Mouse (Mus musculus) retina, adult 2 months (tissue): ENCODE results near the gene Acmsd.
A peak's percentile ranks its signal among the peaks of the same experiment; 100 is the strongest.
"Not testable (repeated sequence)": the region's sequence is repeated elsewhere in the genome, so short reads cannot be mapped to it uniquely, and the experiment has no call there.

ENCODE experiments used
- DNase-seq: peaks from one replicate; pipeline ENCODE4 v3.0.0-alpha.2; 2012; ENCODE audit warnings: low read depth, low spot score

The Acmsd gene

GRCm38 (mm10) chr1:127729096-127729495, at the start of gene Acmsd:
Gene Acmsd (plus strand): TSS chr1:127729413.
- no peak for DNase-seq

GRCm38 (mm10) chr1:127679498-127680133, 49.6 kb upstream of the Acmsd start, which contains the start of gene Tmem163:
Gene Tmem163 (minus strand): TSS chr1:127679548.
- no peak for DNase-seq

DNA sequence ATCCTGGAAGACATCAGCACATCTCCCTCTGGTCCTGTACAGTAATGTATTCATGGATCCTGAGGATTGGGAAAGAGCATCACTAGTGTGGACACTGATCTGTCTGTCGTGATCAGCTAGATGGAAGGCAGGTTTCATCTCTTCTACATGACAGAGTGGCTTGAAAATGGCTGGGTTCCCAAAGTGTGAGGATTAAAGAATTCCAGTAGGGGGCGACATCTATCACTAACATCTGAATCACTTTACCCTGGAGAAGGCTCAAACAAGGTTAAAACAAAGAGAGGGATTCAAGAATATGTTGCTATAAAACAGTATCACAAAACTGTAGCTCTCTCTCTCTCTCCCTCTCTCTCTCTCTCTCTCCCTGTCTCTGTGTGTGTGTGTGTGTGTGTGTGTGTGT, 32.7 kb upstream of the Acmsd start:
- DNase-seq = no peak

- DNase-seq = no peak
Measured at GRCm38 (mm10) chr1:127702187-127702586, 27.0 kb upstream of the Acmsd start.

- no peak for DNase-seq
Measured at GRCm38 (mm10) chr1:127706269-127706668, 22.9 kb upstream of the Acmsd start.

DNA sequence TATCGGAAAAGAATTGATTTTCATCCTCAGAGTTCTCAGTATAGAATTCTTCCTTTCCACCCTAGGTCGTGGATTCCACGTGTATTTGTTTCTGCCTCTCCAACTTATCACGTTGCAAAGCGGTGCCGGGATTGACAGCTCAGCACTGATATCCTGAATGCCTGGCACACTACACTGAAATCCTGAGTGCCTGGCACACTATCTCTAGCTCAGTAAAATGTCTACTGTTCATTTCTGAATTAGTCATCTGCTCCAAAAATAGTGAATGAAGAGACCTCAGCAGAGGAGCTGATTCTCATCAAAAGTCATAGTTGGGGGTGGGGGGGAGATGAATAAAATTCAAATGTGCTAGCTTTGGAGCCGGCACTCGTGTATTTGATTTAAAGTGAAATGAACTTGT, 12.8 kb upstream of the Acmsd start:
- no peak for DNase-seq

- no peak for DNase-seq
Measured at GRCm38 (mm10) chr1:127718290-127718689, 10.9 kb upstream of the Acmsd start.

- no peak for DNase-seq
Measured at GRCm38 (mm10) chr1:127723596-127723995, 5.6 kb upstream of the Acmsd start.

DNA sequence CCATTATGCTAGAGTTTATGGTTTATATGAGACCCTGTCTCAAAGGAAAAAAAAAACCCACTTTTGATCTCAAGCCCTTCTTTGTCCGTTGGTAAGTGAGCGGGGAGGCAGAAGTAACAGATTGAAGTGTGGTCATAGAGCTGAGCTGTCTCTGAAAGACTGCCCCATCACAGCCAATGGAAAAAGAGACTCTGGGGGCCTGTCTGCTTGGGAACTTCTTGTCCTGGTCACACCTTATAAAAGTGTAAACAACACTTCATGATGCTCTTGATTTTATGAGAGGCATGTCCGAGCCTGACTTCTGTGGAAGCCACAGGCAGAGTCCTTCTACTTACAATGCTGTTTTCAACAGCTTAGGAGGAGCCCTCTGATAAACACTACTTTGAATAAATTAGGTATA, 1.9 kb downstream of the Acmsd start:
- DNase-seq = no peak

GRCm38 (mm10) chr1:127732435-127732834, 3.2 kb downstream of the Acmsd start:
- no peak for DNase-seq

- DNase-seq = no peak
Measured at GRCm38 (mm10) chr1:127732841-127733240, 3.6 kb downstream of the Acmsd start.

- DNase-seq = no peak
Measured at GRCm38 (mm10) chr1:127735356-127735755, 6.1 kb downstream of the Acmsd start.

- no peak for DNase-seq
Measured at GRCm38 (mm10) chr1:127750401-127751102, 21.3 kb downstream of the Acmsd start.

DNA sequence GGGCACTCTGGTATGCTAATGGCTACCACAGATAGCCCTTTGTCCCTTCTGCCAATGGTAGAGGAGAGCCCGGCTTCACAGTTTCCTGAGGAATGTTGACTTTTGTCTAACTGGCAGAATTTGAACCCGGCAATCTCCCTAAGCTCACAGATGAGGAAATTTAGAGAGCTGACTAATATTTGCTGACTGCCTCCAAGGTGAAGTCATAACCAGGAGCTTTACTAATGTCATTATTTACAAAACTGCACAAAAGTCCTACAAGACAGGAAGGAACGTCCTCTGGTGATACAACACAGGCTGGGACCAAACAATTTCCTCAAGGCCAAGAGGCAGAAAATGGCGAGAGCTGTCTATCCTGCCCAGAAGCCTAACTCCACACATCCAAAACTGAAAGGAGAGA, 26.6 kb downstream of the Acmsd start:
- no peak for DNase-seq

DNA sequence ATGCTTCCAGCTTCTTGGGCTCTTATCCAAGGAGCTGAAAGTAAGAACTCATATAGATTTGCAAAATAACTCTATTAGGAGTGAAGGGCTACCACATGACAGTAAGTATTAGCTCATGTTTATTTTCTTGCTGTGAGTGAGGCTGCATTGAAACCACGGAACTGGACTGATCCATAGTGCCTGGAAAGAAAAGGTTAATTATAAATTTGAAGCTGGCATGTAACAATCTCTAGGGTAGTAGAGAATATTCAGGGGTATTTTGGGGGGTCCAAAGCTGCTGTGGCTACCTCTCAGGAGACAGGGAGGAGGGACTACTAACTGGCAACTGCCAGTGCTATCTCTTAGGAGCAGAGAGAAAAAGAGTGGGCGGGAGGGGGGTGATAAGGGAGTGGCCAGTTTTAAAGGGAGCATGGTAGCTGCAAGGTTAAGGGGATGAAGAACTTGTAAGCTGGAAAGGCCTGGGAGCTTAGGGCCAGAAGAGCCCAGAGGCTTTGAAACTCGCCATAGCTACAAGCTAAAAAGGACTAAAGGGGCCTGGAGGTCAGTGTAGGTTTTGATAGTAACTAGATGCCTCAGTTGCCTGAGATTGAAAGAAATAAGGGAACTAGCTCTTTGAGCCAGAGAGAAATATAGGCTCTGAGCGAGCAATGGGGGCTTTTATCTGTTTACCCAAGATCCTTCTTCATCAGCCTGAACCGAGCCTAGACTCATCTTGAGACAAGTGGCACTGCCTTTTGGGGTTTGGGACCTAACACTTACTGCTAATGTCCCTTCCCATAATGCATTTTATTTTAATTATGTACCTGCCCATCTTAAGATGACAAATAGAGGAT, 27.3 kb downstream of the Acmsd start:
- DNase-seq = no peak

- not testable (repeated sequence) for DNase-seq
Measured at GRCm38 (mm10) chr1:127757164-127757545, 27.9 kb downstream of the Acmsd start.

DNA sequence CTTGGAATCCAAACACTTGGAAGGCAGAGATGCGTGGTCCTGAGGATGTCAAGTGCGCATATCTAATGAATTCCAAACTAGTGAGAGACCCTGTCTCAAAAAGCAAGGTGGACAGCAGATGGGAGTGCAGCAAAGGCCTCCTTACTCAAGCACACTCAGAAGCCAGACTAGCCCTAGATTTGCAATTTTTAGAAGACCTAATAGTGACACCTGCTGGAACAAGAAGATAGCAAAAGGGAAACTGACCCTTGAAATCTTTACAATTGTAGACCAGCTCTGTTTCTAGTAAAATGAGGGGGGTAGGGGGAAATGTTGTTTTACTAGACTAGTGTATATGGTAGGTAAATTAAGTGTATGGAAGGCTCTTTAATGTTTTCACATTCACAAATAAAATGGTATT, 36.3 kb downstream of the Acmsd start:
- DNase-seq = no peak

DNA sequence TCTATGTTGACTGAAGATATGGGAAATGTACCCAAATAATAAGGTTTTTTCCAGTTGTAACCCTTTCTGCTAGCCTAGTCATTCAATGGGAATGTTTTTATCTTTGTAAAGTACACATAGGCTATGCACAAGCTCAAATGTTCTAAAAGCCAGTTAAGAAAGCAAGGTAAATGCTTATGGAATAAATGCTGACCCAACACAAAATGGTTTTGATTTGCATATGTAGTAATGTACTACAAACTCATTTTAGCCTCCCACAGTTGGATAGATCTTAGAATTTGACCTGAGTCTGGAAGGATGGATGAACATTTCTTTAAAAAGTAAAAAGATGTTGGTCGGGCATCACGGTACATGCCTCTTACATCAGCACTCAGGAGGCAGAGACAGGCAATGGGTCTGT, 37.5 kb downstream of the Acmsd start:
- no peak for DNase-seq

- DNase-seq = no peak
Measured at GRCm38 (mm10) chr1:127773198-127773802, 44.1 kb downstream of the Acmsd start.

DNA sequence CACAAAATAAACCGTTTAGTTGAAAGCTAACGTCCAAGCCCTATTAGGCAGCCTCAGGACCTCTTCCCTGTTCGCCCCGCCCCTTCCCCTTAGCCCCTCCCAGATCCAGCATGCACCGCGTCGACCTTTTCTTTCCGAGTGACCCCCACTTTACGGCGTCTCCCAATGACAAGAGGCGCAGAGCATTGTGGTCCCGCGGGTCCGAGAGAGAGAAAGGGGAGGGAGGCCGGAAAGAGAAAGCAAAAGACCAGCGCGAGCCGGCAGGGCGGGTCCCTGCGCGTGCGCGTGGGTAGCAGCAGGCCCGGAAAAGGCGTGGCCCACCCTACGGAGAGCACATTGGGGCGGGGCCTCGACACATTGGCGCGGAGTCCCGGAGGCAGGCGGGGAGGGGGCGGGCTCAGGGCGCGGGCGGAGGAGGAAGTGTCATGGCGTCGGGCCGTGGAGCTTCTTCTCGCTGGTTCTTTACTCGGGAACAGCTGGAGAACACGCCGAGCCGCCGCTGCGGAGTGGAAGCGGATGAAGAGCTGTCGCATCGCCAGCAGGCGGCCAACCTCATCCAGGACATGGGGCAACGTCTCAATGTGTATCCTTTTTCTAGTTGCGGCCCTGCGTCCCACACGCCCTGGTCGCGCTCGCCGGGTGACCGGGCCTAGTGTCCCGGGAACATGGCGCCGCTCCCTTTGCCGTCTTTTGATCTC, 44.7 kb downstream of the Acmsd start, which contains the start of gene Ccnt2:
Gene Ccnt2 (plus strand): TSS at position 362 of the 698 bp plus-strand sequence.
- peak; percentile 98 for DNase-seq

- no peak for DNase-seq
Measured at GRCm38 (mm10) chr1:127774501-127774880, 45.3 kb downstream of the Acmsd start.
